Mouse (Mus musculus) hindbrain, embryonic 13.5 days (tissue): ENCODE measurements around the gene Mcoln2. TPM values are rescaled to one million over a fixed set of nuclear protein-coding genes. Genes with fewer than 3 reads are reported as not detected.

Source experiments
- ATAC-seq: fragments of 200-750 bp; cut with Nextera tagmentation; 2 replicates; pipeline ENCODE4 v1.8.0; 2017; ENCODE audit warnings: moderate TSS enrichment; ENCODE audit not compliant: low FRiP score
- H3K27ac ChIP-seq: fragments of 300-500 bp; sonication (generic); 2 replicates; pipeline ENCODE4 v1.5.1; 2015; ENCODE audit warnings: inconsistent platforms, mild to moderate bottlenecking, moderate library complexity
- H3K27me3 ChIP-seq: fragments of 300-500 bp; sonication (generic); 2 replicates; pipeline ENCODE4 v1.6.1; 2015; ENCODE audit warnings: mild to moderate bottlenecking, inconsistent platforms
- H3K36me3 ChIP-seq: fragments of 300-500 bp; sonication (generic); 2 replicates; pipeline ENCODE4 v1.6.1; 2015; ENCODE audit warnings: mild to moderate bottlenecking, inconsistent platforms
- H3K4me1 ChIP-seq: fragments of 300-500 bp; sonication (generic); replicated peaks from 2 replicates; pipeline ENCODE4 v1.6.1; 2015; ENCODE audit warnings: inconsistent platforms
- H3K4me2 ChIP-seq: fragments of 300-500 bp; sonication (generic); 2 replicates; pipeline ENCODE4 v1.6.1; 2015; ENCODE audit warnings: inconsistent platforms, mild to moderate bottlenecking, moderate library complexity
- H3K4me3 ChIP-seq: fragments of 300-500 bp; sonication (generic); 2 replicates; pipeline ENCODE4 v1.5.1; 2015; ENCODE audit warnings: mild to moderate bottlenecking, inconsistent platforms
- H3K9ac ChIP-seq: fragments of 300-500 bp; sonication (generic); 2 replicates; pipeline ENCODE4 v1.6.1; 2015; ENCODE audit warnings: mild to moderate bottlenecking, inconsistent platforms
- H3K9me3 ChIP-seq: fragments of 300-500 bp; sonication (generic); 2 replicates; pipeline ENCODE4 v1.6.1; 2016; ENCODE audit warnings: inconsistent platforms
- WGBS: fragments of 180-500 bp; shearing (Covaris S2); methylation state at CpG from one replicate; pipeline ENCODE4 v1.1.7; 2015; 5-methylcytosine and 5-hydroxymethylcytosine counted together
- polyA plus RNA-seq: library from polyadenylated mRNA; unstranded; fragments of >200 nt; fragmentation: Nextera tagmentation; extraction: Ambion mirVana; gene quantifications from 2 replicates; pipeline ENCODE4 v1.2.1, GENCODE M21; 2015

The Mcoln2 gene
- polyA plus RNA-seq, 1 experiment from 2014 or later, result 0.27 TPM

- ATAC-seq, result no peak
- Histone ChIP-seq H3K4me2 (peak overlapping the region; percentile 37), H3K9me3 (no peaks in the 10 kb centered on the region), H3K4me3 (0 out of 2 replicates have a peak overlapping the region, but pooled peaks have one; percentile 18), H3K9ac (peak overlapping the region; percentile 29; the same call in 1 of the 2 replicates), H3K4me1 (peaks cover 19% of the 10 kb centered on the region), H3K36me3 (no peaks in the 10 kb centered on the region), H3K27ac (no peak overlapping the region), H3K27me3 (peaks cover 30% of the 10 kb centered on the region)
- WGBS, result 10% methylated on average over 25 of the region's 25 CpGs
Observed at GRCm38 (mm10) chr3:146121310-146122124, 28.1 kb upstream of the Mcoln2 start.

- Histone ChIP-seq H3K4me2 (no peak overlapping the region), H3K9me3 (no peaks in the 10 kb centered on the region), H3K27me3 (peaks cover 24% of the 10 kb centered on the region), H3K9ac (no peak overlapping the region), H3K4me1 (peaks cover 19% of the 10 kb centered on the region), H3K36me3 (no peaks in the 10 kb centered on the region), H3K4me3 (no peak overlapping the region), H3K27ac (no peak overlapping the region)
- ATAC-seq, result no peak
- WGBS, result 42% methylated on average over 3 of the region's 3 CpGs
Observed at GRCm38 (mm10) chr3:146122125-146122420, 27.6 kb upstream of the Mcoln2 start.

- Histone ChIP-seq H3K9me3 (no peaks in the 10 kb centered on the region), H3K27me3 (peaks cover 16% of the 10 kb centered on the region), H3K9ac (no peak overlapping the region), H3K4me3 (no peak overlapping the region), H3K4me1 (peaks cover 13% of the 10 kb centered on the region), H3K27ac (no peak overlapping the region), H3K4me2 (no peak overlapping the region), H3K36me3 (no peaks in the 10 kb centered on the region)
- ATAC-seq, result no peak
- WGBS, result 86% methylated on average over 8 of the region's 8 CpGs
Observed at GRCm38 (mm10) chr3:146122807-146123463, 26.7 kb upstream of the Mcoln2 start.

- Histone ChIP-seq H3K4me2 (no peak overlapping the region), H3K4me1 (peaks cover 13% of the 10 kb centered on the region), H3K36me3 (no peaks in the 10 kb centered on the region), H3K27ac (no peak overlapping the region), H3K9me3 (no peaks in the 10 kb centered on the region), H3K9ac (no peak overlapping the region), H3K4me3 (no peak overlapping the region), H3K27me3 (peaks cover 11% of the 10 kb centered on the region)
- peak; percentile 46; the same call in 1 of the 2 replicates for ATAC-seq
- 65% methylated on average over 9 of the region's 9 CpGs for WGBS
Observed at GRCm38 (mm10) chr3:146123464-146123825, 26.2 kb upstream of the Mcoln2 start.

GRCm38 (mm10) chr3:146127205-146127604, 22.4 kb upstream of the Mcoln2 start:
- no peak for ATAC-seq
- 82% methylated on average over 6 of the region's 6 CpGs for WGBS
- Histone ChIP-seq H3K9ac (no peak overlapping the region), H3K27me3 (no peaks in the 10 kb centered on the region), H3K4me2 (no peak overlapping the region), H3K27ac (no peak overlapping the region), H3K36me3 (no peaks in the 10 kb centered on the region), H3K4me1 (peaks cover 5% of the 10 kb centered on the region), H3K4me3 (no peak overlapping the region), H3K9me3 (no peaks in the 10 kb centered on the region)

- H3K9me3 ChIP-seq, result no peaks in the 10 kb centered on the region
- H3K4me1 ChIP-seq, result no peaks in the 10 kb centered on the region
- 84% methylated on average over 9 of the region's 9 CpGs for WGBS
- no peak overlapping the region for H3K4me3 ChIP-seq
- no peak overlapping the region for H3K4me2 ChIP-seq
- H3K9ac ChIP-seq, result no peak overlapping the region
- ATAC-seq, result no peak
- no peaks in the 10 kb centered on the region for H3K36me3 ChIP-seq
- no peak overlapping the region for H3K27ac ChIP-seq
- H3K27me3 ChIP-seq, result no peaks in the 10 kb centered on the region
Observed at GRCm38 (mm10) chr3:146134834-146135233, 14.8 kb upstream of the Mcoln2 start.

GRCm38 (mm10) chr3:146135417-146135816, 14.2 kb upstream of the Mcoln2 start:
- Histone ChIP-seq H3K27me3 (no peaks in the 10 kb centered on the region), H3K4me3 (no peak overlapping the region), H3K36me3 (no peaks in the 10 kb centered on the region), H3K4me1 (no peaks in the 10 kb centered on the region), H3K9ac (no peak overlapping the region), H3K4me2 (no peak overlapping the region), H3K27ac (no peak overlapping the region), H3K9me3 (no peaks in the 10 kb centered on the region)
- no peak for ATAC-seq
- WGBS, result 80% methylated on average over 2 of the region's 2 CpGs

- Histone ChIP-seq H3K4me3 (no peak overlapping the region), H3K4me2 (no peak overlapping the region), H3K9me3 (no peaks in the 10 kb centered on the region), H3K27ac (no peak overlapping the region), H3K4me1 (no peaks in the 10 kb centered on the region), H3K27me3 (no peaks in the 10 kb centered on the region), H3K9ac (no peak overlapping the region), H3K36me3 (no peaks in the 10 kb centered on the region)
- 47% methylated on average over 10 of the region's 10 CpGs for WGBS
- ATAC-seq, result no peak
Observed at GRCm38 (mm10) chr3:146136422-146136821, 13.2 kb upstream of the Mcoln2 start.

- Histone ChIP-seq H3K9me3 (no peaks in the 10 kb centered on the region; the same call in 1 of the 2 replicates), H3K4me1 (no peaks in the 10 kb centered on the region), H3K27ac (no peak overlapping the region), H3K9ac (no peak overlapping the region), H3K27me3 (no peaks in the 10 kb centered on the region), H3K4me3 (no peak overlapping the region), H3K36me3 (no peaks in the 10 kb centered on the region), H3K4me2 (no peak overlapping the region)
- ATAC-seq, result no peak
- 96% methylated on average over 7 of the region's 7 CpGs for WGBS
Observed at GRCm38 (mm10) chr3:146140276-146140675, 9.4 kb upstream of the Mcoln2 start.

GRCm38 (mm10) chr3:146142523-146142922, 7.1 kb upstream of the Mcoln2 start:
- no peak overlapping the region for H3K27ac ChIP-seq
- no peak overlapping the region for H3K9ac ChIP-seq
- no peaks in the 10 kb centered on the region for H3K36me3 ChIP-seq
- 75% methylated on average over 7 of the region's 7 CpGs for WGBS
- 0 out of 2 replicates have a peak, but pooled peaks cover 12% of the 10 kb centered on the region for H3K27me3 ChIP-seq
- no peak for ATAC-seq
- no peak overlapping the region for H3K4me3 ChIP-seq
- no peaks in the 10 kb centered on the region for H3K4me1 ChIP-seq
- H3K9me3 ChIP-seq, result peaks cover 5% of the 10 kb centered on the region; the same call in 1 of the 2 replicates
- no peak overlapping the region for H3K4me2 ChIP-seq

- Histone ChIP-seq H3K36me3 (no peaks in the 10 kb centered on the region), H3K27me3 (peaks cover 29% of the 10 kb centered on the region), H3K4me3 (no peak overlapping the region), H3K9me3 (peaks cover 5% of the 10 kb centered on the region; the same call in 1 of the 2 replicates), H3K4me1 (peaks cover 9% of the 10 kb centered on the region), H3K27ac (no peak overlapping the region), H3K4me2 (no peak overlapping the region), H3K9ac (no peak overlapping the region)
- ATAC-seq, result no peak
- 60% methylated on average over 5 of the region's 5 CpGs for WGBS
Observed at GRCm38 (mm10) chr3:146145501-146145900, 4.1 kb upstream of the Mcoln2 start.

- 77% methylated on average over 5 of the region's 5 CpGs for WGBS
- Histone ChIP-seq H3K9me3 (peaks cover 5% of the 10 kb centered on the region; the same call in 1 of the 2 replicates), H3K27me3 (peaks cover 35% of the 10 kb centered on the region), H3K27ac (no peak overlapping the region), H3K4me2 (no peak overlapping the region), H3K4me1 (peaks cover 11% of the 10 kb centered on the region), H3K36me3 (no peaks in the 10 kb centered on the region), H3K4me3 (no peak overlapping the region), H3K9ac (no peak overlapping the region)
- no peak for ATAC-seq
Observed at GRCm38 (mm10) chr3:146146131-146146530, 3.5 kb upstream of the Mcoln2 start.

GRCm38 (mm10) chr3:146150058-146150400, 396 bp downstream of the Mcoln2 start:
- Histone ChIP-seq H3K9me3 (peaks cover 5% of the 10 kb centered on the region; the same call in 1 of the 2 replicates), H3K4me1 (peaks cover 18% of the 10 kb centered on the region), H3K4me3 (peak overlapping the region; percentile 38), H3K27ac (no peak overlapping the region), H3K36me3 (no peaks in the 10 kb centered on the region), H3K9ac (peak overlapping the region; percentile 60), H3K4me2 (peak overlapping the region; percentile 64), H3K27me3 (peaks cover 54% of the 10 kb centered on the region)
- peak; percentile 39 for ATAC-seq
- WGBS, result 1% methylated on average over 26 of the region's 26 CpGs
